Mouse (Mus musculus): Measurements from ENCODE around the gene Serpina16. TPM values are rescaled to one million over a fixed set of nuclear protein-coding genes. Genes with fewer than 3 reads are reported as not detected.
A peak's percentile ranks its signal among the peaks of the same experiment; 100 is the strongest.

Serpina16 gene
- total RNA-seq, 2 experiments from 2014 or later, result not detected

GRCm38 (mm10) chr12:103644601-103645000 lies 31.3 kb downstream of the Serpina16 start:
- no peak for DNase-seq (ENCODE audit: low spot score in 2 of 2)
- Histone ChIP-seq H3K4me3 (no peak overlapping the region), H3K27ac (no peak overlapping the region)
- no peak for TF ChIP-seq CTCF (conservative IDR thresholded peaks at IDR 0.05)

GRCm38 (mm10) chr12:103643818-103644217 lies 32.1 kb downstream of the Serpina16 start:
- no peak for TF ChIP-seq CTCF (conservative IDR thresholded peaks at IDR 0.05)
- no peak overlapping the region for H3K27ac ChIP-seq
- DNase-seq (ENCODE audit: low spot score in 2 of 2), result no peak
- H3K4me3 ChIP-seq, result no peak overlapping the region

DNA sequence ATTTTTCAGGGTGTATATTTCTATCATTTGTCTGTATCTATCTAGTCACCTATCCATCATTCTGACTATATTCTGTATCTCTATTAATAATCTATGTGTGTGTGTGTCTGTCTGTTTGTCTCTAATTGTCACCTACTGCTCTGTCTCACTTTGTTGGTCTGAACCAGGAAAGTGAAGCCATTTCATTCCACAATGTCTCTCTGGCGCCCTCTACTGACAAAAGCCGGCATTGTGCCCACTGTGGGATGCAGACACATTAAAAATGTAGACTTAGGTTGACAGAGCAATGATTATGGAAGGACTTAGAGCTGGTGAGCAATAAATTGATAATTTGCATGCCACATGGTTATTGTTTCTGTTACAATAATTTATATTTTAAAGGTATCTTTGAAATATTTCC lies 32.6 kb downstream of the Serpina16 start:
- DNase-seq (ENCODE audit: low spot score in 2 of 2), result peak; percentile 76 to 93
- peak; percentile 97 for TF ChIP-seq CTCF (conservative IDR thresholded peaks at IDR 0.05)
- Histone ChIP-seq H3K27ac (no peak overlapping the region), H3K4me3 (no peak overlapping the region)

DNA sequence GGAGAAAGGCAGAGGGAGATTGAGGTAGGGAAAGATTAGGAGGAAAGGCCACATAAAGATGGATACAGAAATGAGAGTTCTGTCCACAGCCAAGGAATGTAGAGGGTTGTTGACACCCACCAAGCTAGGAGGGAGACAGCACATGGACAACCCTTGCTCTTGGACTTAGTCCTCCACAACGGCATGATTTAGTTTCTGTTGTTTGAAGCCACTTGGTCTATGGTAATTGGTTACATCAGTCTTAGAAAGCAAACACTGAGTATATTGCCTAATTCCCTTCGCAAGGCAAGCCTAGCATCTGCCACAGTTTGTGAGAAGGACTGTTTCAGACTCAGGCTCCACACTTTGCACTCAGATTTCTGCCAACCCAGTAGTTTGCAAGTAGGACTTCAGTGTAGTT lies 40.1 kb downstream of the Serpina16 start:
- no peak for DNase-seq (ENCODE audit: low spot score in 2 of 2)
- H3K4me3 ChIP-seq, result no peak overlapping the region
- TF ChIP-seq CTCF (conservative IDR thresholded peaks at IDR 0.05), result no peak
- H3K27ac ChIP-seq, result no peak overlapping the region

DNA sequence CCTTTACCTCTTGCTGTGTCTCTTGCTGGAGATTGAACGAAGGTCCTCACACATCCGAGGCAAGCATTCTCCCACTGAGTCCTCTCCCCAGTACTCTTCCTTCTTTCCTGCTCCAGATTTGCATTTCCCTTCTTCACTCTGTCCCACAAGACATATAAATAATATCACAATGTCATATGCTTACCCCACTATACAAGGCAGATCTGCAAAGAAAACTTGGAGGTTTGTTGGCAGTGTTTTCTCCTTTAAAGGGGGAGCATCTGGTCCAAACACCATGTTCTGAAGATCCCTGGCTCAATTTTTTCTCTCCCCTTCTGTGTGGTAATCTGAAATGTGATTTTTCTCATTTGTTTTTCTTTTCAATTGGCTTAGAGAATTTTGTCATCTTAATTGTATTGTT lies 41.5 kb downstream of the Serpina16 start:
- no peak for TF ChIP-seq CTCF (conservative IDR thresholded peaks at IDR 0.05)
- DNase-seq (ENCODE audit: low spot score in 2 of 2), result peak; percentile 29 to 45

DNA sequence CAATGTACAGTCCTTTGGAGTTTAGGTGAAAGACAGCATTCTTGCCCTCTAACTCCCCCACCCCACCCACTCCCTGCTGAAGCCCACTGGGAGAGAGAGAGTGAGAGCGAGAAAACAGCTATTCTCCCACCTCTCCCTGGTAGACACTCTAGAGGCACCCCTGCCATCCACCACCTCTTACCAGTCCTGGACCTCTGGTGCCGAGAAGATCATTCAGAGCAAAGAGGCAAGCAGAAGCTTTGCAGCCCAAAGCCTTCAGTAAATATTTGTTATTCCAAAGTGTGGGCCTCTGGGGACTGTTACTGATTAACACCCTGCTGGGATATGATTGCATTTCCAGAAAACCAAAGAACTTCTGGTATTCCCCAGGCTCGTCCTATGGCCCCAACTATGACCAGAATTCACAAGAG lies 44.7 kb downstream of the Serpina16 start, which contains the start of gene Serpina10:
Serpina10 (minus strand) TSS at position 242 of the 410 bp plus-strand sequence.
- no peak for TF ChIP-seq CTCF (conservative IDR thresholded peaks at IDR 0.05)
- Histone ChIP-seq H3K27ac (no peak within 1 kb of the TSS), H3K4me3 (no peak within 1 kb of the TSS)
- DNase-seq (ENCODE audit: low spot score in 2 of 2), result no peak

More for the DNA sequence above, 41.5 kb downstream of the Serpina16 start:
- no peak overlapping the region for H3K4me3 ChIP-seq
- H3K27ac ChIP-seq, result peak overlapping the region; percentile 72; the same call in 1 of the 2 replicates

Other genes starting within 250 kb of the Serpina16 start
- 100 to 1,000 TPM in 1 of 2 experiments, 10 to 100 TPM in 1; 97.3 to 106 TPM for gene Ifi27, start 241.9 kb downstream of the Serpina16 start, total RNA-seq (2021)
- under 1 TPM; 0.91 to 0.92 TPM for gene Ifi27l2a, start 232.5 kb downstream of the Serpina16 start, total RNA-seq (2021)
- not detected for gene Ifi27l2b, start 218.9 kb downstream of the Serpina16 start, total RNA-seq (2021)
- gene Ppp4r4, start 143.9 kb downstream of the Serpina16 start, total RNA-seq (2021), result 10 to 100 TPM; 47.8 to 50.5 TPM
- under 1 TPM in 1 of 2 experiments, not detected in 1; 0.10 TPM for gene Serpina10, start 44.7 kb downstream of the Serpina16 start, total RNA-seq (2021)
- not detected for gene Serpina6, start 18.9 kb downstream of the Serpina16 start, total RNA-seq (2021)
- not detected for gene Serpina1f, start 19.4 kb upstream of the Serpina16 start, total RNA-seq (2021)
- gene Serpina1d, start 97.5 kb upstream of the Serpina16 start, total RNA-seq (2021), result not detected
- not detected for gene Serpina1b, start 154.2 kb upstream of the Serpina16 start, total RNA-seq (2021)
- gene Serpina1a, start 187.4 kb upstream of the Serpina16 start, total RNA-seq (2021), result not detected
- not detected for gene Serpina1c, start 228.7 kb upstream of the Serpina16 start, total RNA-seq (2021)